Mouse (Mus musculus): ENCODE measurements at regions not wholly inside any gene's neighbourhood (a gene's known extent, or its start where the extent isn't known, plus 50 kb on each side); places are given as distances from the start of the nearest gene placed in this dataset.

DNA sequence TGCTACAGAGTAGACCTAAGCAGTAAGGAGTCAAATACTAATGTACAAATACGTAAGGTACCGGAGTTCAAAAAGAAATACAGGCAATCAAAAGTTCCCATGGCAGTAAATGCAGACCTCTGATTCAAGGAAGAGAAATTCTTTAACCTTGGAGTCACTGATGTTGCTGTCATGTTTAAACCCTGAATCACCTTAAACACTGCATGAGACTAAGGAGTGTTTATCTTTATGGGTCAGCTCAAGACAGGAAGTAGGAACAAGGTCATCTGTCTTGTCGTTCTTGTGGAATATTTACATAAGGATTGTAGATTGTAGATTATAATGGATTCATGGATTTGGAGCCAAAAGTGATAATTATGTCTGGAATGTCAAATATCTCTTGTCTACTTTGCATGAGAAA is 1708.7 kb upstream of the Slc10a2 start:
- intact Hi-C loops (cut with DNase I): no loop called here
- no peak for DNase-seq

DNA sequence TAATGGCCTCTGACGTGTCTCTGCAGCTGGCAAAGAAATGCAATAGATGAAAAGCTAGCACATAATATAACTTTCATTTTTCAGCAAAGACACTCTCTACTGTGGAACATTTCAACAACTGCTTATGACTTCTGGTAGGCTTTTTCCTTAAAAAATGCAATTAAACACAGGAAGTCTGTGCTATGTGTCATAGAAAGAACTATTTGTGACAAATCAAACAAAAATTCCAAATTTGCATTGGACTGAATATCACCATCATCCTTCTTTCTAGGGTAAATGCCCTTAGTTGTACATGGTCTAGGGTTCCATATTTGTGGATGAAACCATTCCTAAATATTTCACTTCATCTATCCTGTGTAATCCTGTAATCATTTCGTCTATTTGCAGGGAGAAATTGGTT is 1702.0 kb upstream of the Slc10a2 start:
- DNase-seq: no peak

GRCm38 (mm10) chr8:6803199-6803598 is 1698.0 kb upstream of the Slc10a2 start:
- intact Hi-C loops (cut with DNase I): no loop called here
- no peak for DNase-seq

More for the DNA sequence above, 1702.0 kb upstream of the Slc10a2 start:
- intact Hi-C loops (cut with DNase I): no loop called here

DNA sequence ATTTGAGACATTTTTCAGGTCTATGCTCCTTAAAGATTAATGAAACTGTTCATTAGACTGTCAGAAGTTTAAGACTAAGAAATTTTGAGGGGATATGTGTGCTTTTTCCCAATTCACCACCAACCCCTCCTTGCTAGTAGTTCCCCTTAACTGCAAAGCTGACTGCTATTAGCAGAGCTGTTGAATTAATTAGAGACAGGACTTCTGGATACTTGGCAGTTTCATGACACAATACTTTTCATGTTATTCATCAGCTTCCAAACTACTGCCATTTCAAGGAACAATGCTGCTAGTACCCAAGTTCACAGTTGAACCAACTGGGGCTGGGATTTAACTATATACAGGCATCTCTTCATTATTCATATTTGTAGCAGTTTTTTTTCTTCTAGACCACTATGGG is 1695.9 kb upstream of the Slc10a2 start:
- intact Hi-C loops (cut with DNase I): no loop called here
- no peak for DNase-seq

- DNase-seq: no peak
- intact Hi-C loops (cut with DNase I): no loop called here
These were observed 1683.9 kb upstream of the Slc10a2 start for GRCm38 (mm10) chr8:6789096-6789495.

DNA sequence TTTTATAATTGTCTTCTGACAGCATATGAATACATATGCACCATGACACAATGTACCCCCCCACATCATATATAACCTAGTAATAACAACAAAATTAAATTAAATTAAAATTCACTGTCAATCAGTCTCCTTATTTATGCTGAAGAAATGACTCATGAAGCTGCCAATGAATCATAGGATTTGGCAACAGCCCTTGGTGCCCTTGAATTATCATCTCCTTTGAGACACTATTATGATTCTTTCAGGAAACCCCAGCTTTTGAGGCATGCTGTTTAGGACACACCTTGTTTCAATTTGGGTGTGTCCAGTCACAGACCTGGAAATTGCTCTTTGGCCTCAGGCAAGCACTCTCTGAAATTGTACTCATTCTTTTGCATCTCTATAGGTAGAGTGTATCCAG is 1675.8 kb upstream of the Slc10a2 start:
- intact Hi-C loops (cut with DNase I): no loop called here
- DNase-seq: no peak

- no peak for DNase-seq
- intact Hi-C loops (cut with DNase I): no loop called here
These were observed 1670.0 kb upstream of the Slc10a2 start for GRCm38 (mm10) chr8:6775103-6775502.

DNA sequence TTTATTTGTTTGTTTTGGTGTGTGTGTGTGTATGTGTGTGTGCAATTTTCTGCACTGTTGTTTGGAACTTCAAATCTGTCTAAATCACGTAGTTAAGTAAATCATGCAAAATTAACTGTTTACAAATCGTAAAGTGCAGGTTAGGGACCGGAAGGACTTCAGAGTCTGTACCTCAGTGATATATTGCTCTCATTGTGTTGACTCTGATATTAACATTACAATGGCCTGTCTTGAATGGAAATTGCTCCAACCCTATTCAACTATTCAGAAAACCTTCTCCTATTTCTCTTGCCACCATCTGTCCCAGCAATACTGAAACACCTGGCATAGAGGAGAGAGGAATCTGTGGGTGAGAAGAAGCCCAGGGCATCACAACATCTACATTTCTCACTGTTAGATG is 1624.4 kb upstream of the Slc10a2 start:
- intact Hi-C loops (cut with DNase I): no loop called here
- DNase-seq: no peak

DNA sequence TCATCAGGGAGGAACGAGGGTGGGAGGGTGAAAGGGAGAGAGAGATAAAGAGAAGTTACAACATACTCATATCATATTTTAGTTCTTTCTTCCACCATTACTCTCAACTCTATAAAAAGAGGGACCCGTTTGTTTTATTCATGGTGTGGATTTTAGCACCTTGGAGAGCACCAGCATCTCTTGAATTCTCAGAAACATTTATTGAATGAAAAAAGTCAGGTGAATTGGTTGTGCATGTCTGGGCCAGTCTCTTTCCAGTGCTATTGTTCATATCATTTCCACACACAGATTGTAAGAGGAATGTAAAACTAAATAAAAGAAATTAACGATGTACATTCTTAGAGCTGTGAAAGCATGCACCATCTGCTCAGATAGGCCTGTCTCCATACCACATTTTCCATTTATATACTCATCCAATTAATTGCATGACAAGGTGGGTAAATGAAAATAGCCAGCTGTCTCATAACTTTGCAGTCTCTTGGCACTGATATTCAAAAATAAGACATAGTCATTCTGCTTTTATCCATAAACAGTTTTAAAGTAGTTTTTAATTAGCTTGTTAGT is 1603.8 kb upstream of the Slc10a2 start:
- intact Hi-C loops (cut with DNase I): no loop called here
- DNase-seq: no peak

DNA sequence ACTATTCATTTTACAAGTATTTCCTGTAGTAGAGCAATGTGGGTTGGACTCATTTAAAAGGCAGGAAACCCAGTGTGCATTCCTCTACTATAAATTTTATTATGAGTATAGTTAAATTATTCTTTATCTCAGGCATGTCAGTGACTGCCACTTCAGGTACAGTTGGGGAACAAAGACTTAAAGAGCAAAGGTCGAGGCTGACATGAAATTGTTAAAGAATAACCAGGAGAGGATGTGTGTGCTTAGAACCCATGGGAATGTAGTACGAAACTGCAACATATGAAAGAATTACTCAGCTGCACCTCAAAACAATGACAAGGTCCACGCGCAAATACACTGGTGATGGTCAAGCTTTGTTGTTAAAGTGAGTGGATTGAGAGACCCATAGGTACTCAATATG is 1583.4 kb upstream of the Slc10a2 start:
- DNase-seq: no peak
- intact Hi-C loops (cut with DNase I): no loop called here

DNA sequence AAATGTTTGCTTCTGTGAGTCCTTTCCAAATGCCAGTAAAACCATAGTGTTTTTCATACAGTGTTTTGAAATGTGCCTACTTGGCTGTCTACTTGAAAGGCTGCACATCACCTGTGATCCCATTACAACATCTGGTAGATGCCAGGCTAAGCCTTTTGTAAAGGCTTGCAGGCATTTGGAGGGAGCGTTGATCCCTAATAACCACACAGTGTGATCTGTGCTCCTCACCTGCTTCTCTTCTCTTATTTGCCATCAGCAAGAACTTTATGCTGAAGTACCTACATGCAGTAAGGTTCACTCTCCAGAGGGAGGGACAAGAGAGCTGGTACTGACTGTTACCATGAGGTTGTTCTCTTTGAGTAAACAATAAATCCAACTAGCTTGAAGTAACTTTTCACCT is 1553.7 kb upstream of the Slc10a2 start:
- intact Hi-C loops (cut with DNase I): no loop called here
- no peak for DNase-seq

- peak; percentile 2 for DNase-seq
- intact Hi-C loops (cut with DNase I): no loop called here
These were observed 1552.4 kb upstream of the Slc10a2 start for GRCm38 (mm10) chr8:6657451-6657990.

GRCm38 (mm10) chr8:6652180-6652579 is 1547.0 kb upstream of the Slc10a2 start:
- intact Hi-C loops (cut with DNase I): no loop called here
- DNase-seq: no peak

DNA sequence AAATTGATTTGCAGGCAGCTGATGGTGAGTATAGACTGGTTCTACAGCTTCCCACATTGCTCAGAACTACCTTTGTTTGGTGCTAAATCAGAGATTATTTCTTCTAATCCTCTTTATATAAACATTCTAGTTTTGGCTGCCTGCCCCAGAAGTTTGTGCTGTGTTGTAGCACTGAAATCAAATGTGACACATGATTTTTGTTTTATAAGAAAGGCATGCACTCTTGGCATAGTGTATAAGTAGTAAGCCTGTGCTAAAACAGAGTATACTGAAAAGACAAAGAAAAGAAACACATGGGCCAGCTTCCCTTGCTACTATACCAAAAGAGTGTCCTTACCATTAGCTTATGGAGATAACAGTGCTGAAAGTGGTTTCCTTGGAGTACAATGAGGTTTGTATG is 1542.9 kb upstream of the Slc10a2 start:
- intact Hi-C loops (cut with DNase I): no loop called here
- no peak for DNase-seq

DNA sequence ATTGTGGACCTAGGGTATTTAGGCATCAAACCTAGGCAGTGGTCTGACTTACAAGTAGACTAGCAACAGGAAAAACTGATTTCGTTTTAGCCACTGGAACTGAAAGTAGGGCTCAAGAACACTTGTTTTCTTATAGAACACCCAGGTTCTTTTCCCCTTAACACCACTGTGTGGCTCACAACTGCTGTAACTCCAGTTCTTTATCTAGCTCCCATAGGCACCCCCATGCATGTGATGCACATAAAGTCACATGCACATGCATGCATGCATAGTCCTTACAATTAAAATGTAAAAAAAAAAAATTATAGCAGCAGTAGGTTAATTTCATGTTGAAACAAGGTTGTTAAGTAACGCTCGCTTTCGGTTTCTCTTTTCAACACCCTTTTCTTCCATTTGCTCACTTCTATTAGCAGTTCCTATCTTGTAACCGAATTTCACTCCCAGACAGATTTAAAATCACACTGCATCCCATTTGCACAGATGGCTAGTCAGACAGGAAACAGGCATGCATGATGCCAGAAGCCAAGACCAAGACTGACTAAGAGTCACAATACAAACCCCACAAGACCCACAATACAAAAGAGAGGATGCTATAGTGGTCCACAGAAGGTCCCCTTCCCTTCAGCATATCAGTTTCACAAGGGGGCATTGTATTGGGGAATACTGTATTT is 1540.3 kb upstream of the Slc10a2 start:
- no peak for DNase-seq
- intact Hi-C loops (cut with DNase I): no loop called here

- DNase-seq: no peak
- intact Hi-C loops (cut with DNase I): no loop called here
These were observed 1539.2 kb upstream of the Slc10a2 start for GRCm38 (mm10) chr8:6644396-6644795.

DNA sequence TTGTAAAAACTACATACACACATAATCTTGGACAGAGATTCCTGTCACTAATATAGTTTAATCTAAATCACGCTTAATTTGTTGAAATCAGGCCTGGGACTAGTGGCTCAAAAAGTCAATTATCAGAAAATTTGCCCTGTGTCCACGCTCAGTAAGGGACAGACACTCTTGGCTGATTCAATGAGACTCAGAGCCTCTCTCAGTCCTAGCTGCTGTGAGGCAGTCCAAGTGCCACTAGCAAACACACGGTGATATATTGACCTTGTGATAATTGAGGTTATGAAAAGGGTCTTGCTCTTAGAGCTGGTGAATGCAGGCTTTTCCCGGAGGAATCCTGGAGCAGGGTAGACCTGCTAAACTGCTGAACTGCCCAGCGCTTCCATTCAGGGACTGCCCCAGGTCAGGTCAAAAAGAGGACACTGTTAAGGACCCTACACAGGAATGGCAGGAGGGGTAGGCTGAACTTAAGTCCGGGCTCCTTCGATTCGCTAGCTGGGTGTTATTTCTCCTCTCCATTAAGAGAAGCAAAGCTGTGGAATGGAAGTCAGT is 1521.9 kb upstream of the Slc10a2 start:
- DNase-seq: no peak
- intact Hi-C loops (cut with DNase I): no loop called here

- no peak for DNase-seq
- intact Hi-C loops (cut with DNase I): no loop called here
These were observed 1503.7 kb upstream of the Slc10a2 start for GRCm38 (mm10) chr8:6608891-6609290.

GRCm38 (mm10) chr8:6606854-6607535 is 1501.8 kb upstream of the Slc10a2 start:
- intact Hi-C loops (cut with DNase I): no loop called here
- DNase-seq: peak; percentile 5

GRCm38 (mm10) chr8:6604232-6604804 is 1499.2 kb upstream of the Slc10a2 start:
- intact Hi-C loops (cut with DNase I): no loop called here
- DNase-seq: peak; percentile 44

DNA sequence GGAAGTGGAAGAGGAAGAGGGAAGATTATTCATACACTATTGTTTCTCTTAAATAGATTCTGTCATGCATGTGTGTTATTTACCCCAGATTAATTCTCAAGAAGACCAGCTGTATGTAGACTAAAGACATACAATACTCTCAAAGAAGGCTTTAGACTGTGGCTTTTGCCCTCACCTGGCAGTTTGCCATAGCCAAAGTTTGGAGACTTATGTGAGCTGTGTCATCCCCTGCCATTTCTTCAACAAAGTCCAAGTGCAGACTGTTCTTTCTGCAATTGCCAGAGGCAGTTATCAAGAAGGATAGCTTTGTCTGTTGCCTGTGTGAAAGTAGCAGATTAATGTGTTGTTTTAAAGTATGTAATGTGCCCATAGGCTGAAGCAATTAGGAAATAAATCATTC is 1485.0 kb upstream of the Slc10a2 start:
- DNase-seq: no peak
- intact Hi-C loops (cut with DNase I): no loop called here
